Mouse (Mus musculus) liver, adult 2 months (tissue): ENCODE measurements at regions not wholly inside any gene's neighbourhood (a gene's known extent, or its start where the extent isn't known, plus 50 kb on each side); places are given as distances from the start of the nearest gene placed in this dataset.

Experiments used
- CTCF ChIP-seq: fragments of 200-500 bp; IDR thresholded peaks from 2 replicates; pipeline ENCODE4 v1.5.1; 2011; ENCODE audit warnings: low read depth, low read length, control low read depth
- POLR2A ChIP-seq: fragments of 200-500 bp; IDR thresholded peaks from 2 replicates; pipeline ENCODE4 v1.6.1; 2011; ENCODE audit warnings: low read length, control low read depth; ENCODE audit not compliant: insufficient read depth; ENCODE audit errors: extremely low read depth

GRCm38 (mm10) chr1:77080767-77081166 lies 434.1 kb downstream of the Epha4 start:
- no peak for TF ChIP-seq CTCF
- TF ChIP-seq POLR2A, result no peak
